Mouse (Mus musculus) left cerebral cortex, adult 2 months (tissue): Measurements from ENCODE around the gene Ano6. TPM values are rescaled to one million over a fixed set of nuclear protein-coding genes. Genes with fewer than 3 reads are reported as not detected.

Experiments
- DNase-seq, 2 experiments: peaks; one replicate each; pipeline ENCODE4 v3.0.0; 2021 to 2022; ENCODE audit warnings: low spot score in 2 of 2, mixed read lengths in 1 of 2; ENCODE audit errors: extremely low spot score in 1 of 2
- H3K27ac ChIP-seq: fragments of 200-600 bp; 2 replicates; pipeline ENCODE4 v1.8.1; 2022
- H3K4me3 ChIP-seq: fragments of 200-600 bp; 2 replicates; pipeline ENCODE4 v1.8.1; 2022
- CTCF ChIP-seq: fragments of 200-600 bp; IDR thresholded peaks from 2 replicates; pipeline ENCODE4 v1.8.1; 2022; ENCODE audit warnings: antibody characterized with exemption, mild to moderate bottlenecking, moderate library complexity
- intact Hi-C: fragments of 180-260 bp; cut with DNase I; formaldehyde crosslinking; loops from one replicate; pipeline ENCODE4 v1.15.1; 2025
- total RNA-seq, 2 experiments: library from RNA; stranded (reverse); gene quantifications; 2 replicates each; pipeline ENCODE4 v1.2.3; 2021

Gene Ano6
- total RNA-seq, 2 experiments from 2014 or later, result 22.6 to 24.7 TPM

GRCm38 (mm10) chr15:95967516-95968196 is 177.0 kb downstream of the Ano6 start:
- Histone ChIP-seq H3K4me3 (no peak overlapping the region), H3K27ac (no peak overlapping the region)
- no peak for TF ChIP-seq CTCF
- DNase-seq, result no peak
- intact Hi-C loops, result no loop called here

GRCm38 (mm10) chr15:95969596-95969995 is 179.0 kb downstream of the Ano6 start:
- Histone ChIP-seq H3K27ac (no peak overlapping the region), H3K4me3 (no peak overlapping the region)
- intact Hi-C loops, result no loop called here
- DNase-seq, result no peak
- no peak for TF ChIP-seq CTCF

- H3K4me3 ChIP-seq, result no peak overlapping the region
- no peak for DNase-seq
- intact Hi-C loops, result no loop called here
- H3K27ac ChIP-seq, result no peak overlapping the region
- TF ChIP-seq CTCF, result no peak
Observed at GRCm38 (mm10) chr15:95970176-95970575, 179.5 kb downstream of the Ano6 start.

GRCm38 (mm10) chr15:95970691-95971090 is 180.0 kb downstream of the Ano6 start:
- no peak overlapping the region for H3K4me3 ChIP-seq
- no peak overlapping the region for H3K27ac ChIP-seq
- intact Hi-C loops, result no loop called here
- no peak for TF ChIP-seq CTCF
- DNase-seq, result no peak

GRCm38 (mm10) chr15:95971302-95971701 is 180.7 kb downstream of the Ano6 start:
- TF ChIP-seq CTCF, result peak; percentile 30
- intact Hi-C loops, result no loop called here
- H3K27ac ChIP-seq, result no peak overlapping the region
- DNase-seq, result no peak
- H3K4me3 ChIP-seq, result no peak overlapping the region

GRCm38 (mm10) chr15:95972156-95972555 is 181.5 kb downstream of the Ano6 start:
- Histone ChIP-seq H3K27ac (no peak overlapping the region), H3K4me3 (no peak overlapping the region)
- DNase-seq, result no peak
- TF ChIP-seq CTCF, result no peak
- intact Hi-C loops, result no loop called here

- no peak for DNase-seq
- Histone ChIP-seq H3K27ac (no peak overlapping the region), H3K4me3 (no peak overlapping the region)
- TF ChIP-seq CTCF, result no peak
- intact Hi-C loops, result no loop called here
Observed at GRCm38 (mm10) chr15:95972621-95973020, 182.0 kb downstream of the Ano6 start.

GRCm38 (mm10) chr15:95974021-95974597 is 183.5 kb downstream of the Ano6 start:
- Histone ChIP-seq H3K4me3 (no peak overlapping the region), H3K27ac (no peak overlapping the region)
- no peak for DNase-seq
- intact Hi-C loops, result no loop called here
- no peak for TF ChIP-seq CTCF

- DNase-seq, result no peak
- H3K27ac ChIP-seq, result no peak overlapping the region
- no peak for TF ChIP-seq CTCF
- H3K4me3 ChIP-seq, result no peak overlapping the region
- intact Hi-C loops, result no loop called here
Observed at GRCm38 (mm10) chr15:95976156-95976876, 185.7 kb downstream of the Ano6 start.

- DNase-seq, result no peak
- intact Hi-C loops, result no loop called here
- Histone ChIP-seq H3K4me3 (no peak overlapping the region), H3K27ac (no peak overlapping the region)
- TF ChIP-seq CTCF, result no peak
Observed at GRCm38 (mm10) chr15:95977169-95977938, 186.7 kb downstream of the Ano6 start.

GRCm38 (mm10) chr15:95977939-95978252 is 187.3 kb downstream of the Ano6 start:
- no peak overlapping the region for H3K27ac ChIP-seq
- no peak for DNase-seq
- intact Hi-C loops, result no loop called here
- TF ChIP-seq CTCF, result no peak
- H3K4me3 ChIP-seq, result no peak overlapping the region

GRCm38 (mm10) chr15:95980641-95981040 is 190.0 kb downstream of the Ano6 start:
- no peak for DNase-seq
- intact Hi-C loops, result no loop called here
- Histone ChIP-seq H3K4me3 (no peak overlapping the region), H3K27ac (no peak overlapping the region)
- no peak for TF ChIP-seq CTCF
